Mouse (Mus musculus): ENCODE results near the gene Cfl2. TPM values are rescaled to one million over a fixed set of nuclear protein-coding genes. Genes with fewer than 3 reads are reported as not detected.
A peak's percentile ranks its signal among the peaks of the same experiment; 100 is the strongest.
"Not testable (repeated sequence)": the region's sequence is repeated elsewhere in the genome, so short reads cannot be mapped to it uniquely, and the experiment has no call there.

The Cfl2 gene
- 100 to 1,000 TPM; 862 to 872 TPM for total RNA-seq (2021)
- long read RNA-seq, experiment 1, transcript Cfl2-203 (4 exons, 1,128 nt) = minor isoform, 52 of 958 reads
- long read RNA-seq, experiment 1, transcript Cfl2-206 (4 exons, 2,726 nt) = minor isoform, 17 of 958 reads
- long read RNA-seq, experiment 1, transcript Cfl2-201 (4 exons, 2,940 nt) = major isoform, 782 of 958 reads
- long read RNA-seq, experiment 1, partial matches to known transcripts = 14 of 958 reads
- long read RNA-seq, experiment 1, other reads (novel, unspliced or antisense) = 88 of 958 reads
- long read RNA-seq, experiment 2, transcript Cfl2-202 (4 exons, 474 nt) = minor isoform, 7 of 964 reads
- long read RNA-seq, experiment 2, transcript Cfl2-206 (4 exons, 2,726 nt) = minor isoform, 8 of 964 reads
- long read RNA-seq, experiment 2, transcript Cfl2-203 (4 exons, 1,128 nt) = minor isoform, 45 of 964 reads
- long read RNA-seq, experiment 2, transcript Cfl2-201 (4 exons, 2,940 nt) = major isoform, 768 of 964 reads
- long read RNA-seq, experiment 2, partial matches to known transcripts = 18 of 964 reads
- long read RNA-seq, experiment 2, other reads (novel, unspliced or antisense) = 117 of 964 reads

GRCm38 (mm10) chr12:54862606-54863535 is at the start of gene Cfl2:
Cfl2 (minus strand) TSS chr12:54862877.
- DNase-seq = peak; percentile 87

- no peak for DNase-seq
These were observed 47.7 kb upstream of the Cfl2 start for GRCm38 (mm10) chr12:54910387-54910786.

- DNase-seq = not testable (repeated sequence)
These were observed 29.9 kb upstream of the Cfl2 start for GRCm38 (mm10) chr12:54892559-54892958.

GRCm38 (mm10) chr12:54890426-54890825 is 27.7 kb upstream of the Cfl2 start:
- no peak for DNase-seq

- DNase-seq = no peak
These were observed 25.0 kb upstream of the Cfl2 start for GRCm38 (mm10) chr12:54887580-54888127.

GRCm38 (mm10) chr12:54879630-54880029 is 17.0 kb upstream of the Cfl2 start:
- DNase-seq = peak; percentile 62

- no peak for DNase-seq
These were observed 16.5 kb upstream of the Cfl2 start for GRCm38 (mm10) chr12:54879211-54879610.

- DNase-seq = no peak
These were observed 15.2 kb upstream of the Cfl2 start for GRCm38 (mm10) chr12:54877875-54878274.

GRCm38 (mm10) chr12:54876879-54877278 is 14.2 kb upstream of the Cfl2 start:
- no peak for DNase-seq

GRCm38 (mm10) chr12:54874711-54875110 is 12.0 kb upstream of the Cfl2 start:
- peak; percentile 38 for DNase-seq

GRCm38 (mm10) chr12:54861991-54862605 is 579 bp downstream of the Cfl2 start:
- DNase-seq = peak; percentile 66

- DNase-seq = no peak
These were observed 3.1 kb downstream of the Cfl2 start for GRCm38 (mm10) chr12:54859531-54859930.

GRCm38 (mm10) chr12:54850551-54850950 is 12.1 kb downstream of the Cfl2 start:
- DNase-seq = no peak

- DNase-seq = no peak
These were observed 18.3 kb downstream of the Cfl2 start for GRCm38 (mm10) chr12:54844415-54844814.

GRCm38 (mm10) chr12:54841576-54841975 is 21.1 kb downstream of the Cfl2 start:
- no peak for DNase-seq

GRCm38 (mm10) chr12:54839815-54840214 is 22.9 kb downstream of the Cfl2 start:
- no peak for DNase-seq

- no peak for DNase-seq
These were observed 23.7 kb downstream of the Cfl2 start for GRCm38 (mm10) chr12:54838931-54839330.

GRCm38 (mm10) chr12:54835608-54836570 is 26.8 kb downstream of the Cfl2 start:
- peak; percentile 21 for DNase-seq

- peak; percentile 91 for DNase-seq
These were observed 27.7 kb downstream of the Cfl2 start for GRCm38 (mm10) chr12:54834925-54835447.

- peak; percentile 20 for DNase-seq
These were observed 28.7 kb downstream of the Cfl2 start for GRCm38 (mm10) chr12:54833856-54834399.
